Mouse (Mus musculus): Measurements from ENCODE around the gene BC052040. TPM values are rescaled to one million over a fixed set of nuclear protein-coding genes. Genes with fewer than 3 reads are reported as not detected.

The BC052040 gene
- polyA plus RNA-seq, 1 experiment, result 37.9 TPM

GRCm38 (mm10) chr2:115673054-115673660 is 91.6 kb downstream of the BC052040 start:
- H3K9me3 ChIP-seq (replicated peaks; ENCODE audit: control insufficient read depth, insufficient read depth, low read length, poor library complexity, severe bottlenecking), result no peaks in the 10 kb centered on the region
- H3K4me3 ChIP-seq (ENCODE audit: low read depth, low read length), result no peak overlapping the region
- no peaks in the 10 kb centered on the region for H3K4me1 ChIP-seq (ENCODE audit: control insufficient read depth, insufficient read depth, low read length)
- H3K27ac ChIP-seq (ENCODE audit: insufficient read depth, low read length), result no peak overlapping the region
- no peak overlapping the region for H3K9ac ChIP-seq (ENCODE audit: low read depth, poor library complexity, severe bottlenecking)
- no peak for TF ChIP-seq CTCF (IDR thresholded peaks at IDR 0.05; ENCODE audit: low read depth, low read length)
- TF ChIP-seq POLR2A (IDR thresholded peaks at IDR 0.05; ENCODE audit: insufficient read depth, low read length), result no peak
- no peak for TF ChIP-seq EP300 (IDR thresholded peaks at IDR 0.05; ENCODE audit: insufficient read depth, low read depth, low read length)
- peaks cover 3% of the 10 kb centered on the region for H3K36me3 ChIP-seq (ENCODE audit: control insufficient read depth, insufficient read depth, low read length, poor library complexity, severe bottlenecking)
- H3K27me3 ChIP-seq (ENCODE audit: control insufficient read depth, insufficient read depth, low read length, poor library complexity, severe bottlenecking), result no peaks in the 10 kb centered on the region

DNA sequence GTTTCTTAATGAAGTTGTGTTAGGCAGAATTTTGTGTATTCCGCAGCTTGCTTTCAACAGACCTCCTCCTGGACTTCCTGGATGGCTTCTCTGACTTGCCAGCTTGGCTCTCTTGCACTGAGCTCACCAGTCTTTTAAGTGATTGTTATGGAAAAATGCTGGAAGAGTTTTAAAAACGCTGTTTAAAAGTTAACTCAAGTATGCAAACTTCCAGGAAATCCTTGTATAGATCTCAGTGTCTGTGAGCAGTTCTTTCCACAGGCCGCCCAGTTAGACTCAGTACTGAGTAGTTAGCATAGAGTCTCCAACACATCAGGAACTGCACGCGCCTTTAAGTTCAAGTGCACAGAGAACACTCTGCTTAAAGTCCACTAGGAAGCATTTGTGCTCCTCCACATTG is 97.3 kb downstream of the BC052040 start:
- TF ChIP-seq CTCF (IDR thresholded peaks at IDR 0.05; ENCODE audit: low read depth, low read length) (no peak), EP300 (IDR thresholded peaks at IDR 0.05; ENCODE audit: insufficient read depth, low read depth, low read length) (no peak), POLR2A (IDR thresholded peaks at IDR 0.05; ENCODE audit: insufficient read depth, low read length) (no peak)
- Histone ChIP-seq H3K27ac (ENCODE audit: insufficient read depth, low read length) (0 out of 2 replicates have a peak overlapping the region, but pooled peaks have one; percentile 40), H3K4me3 (ENCODE audit: low read depth, low read length) (no peak overlapping the region), H3K36me3 (ENCODE audit: control insufficient read depth, insufficient read depth, low read length, poor library complexity, severe bottlenecking) (no peaks in the 10 kb centered on the region), H3K9me3 (replicated peaks; ENCODE audit: control insufficient read depth, insufficient read depth, low read length, poor library complexity, severe bottlenecking) (no peaks in the 10 kb centered on the region), H3K9ac (ENCODE audit: low read depth, poor library complexity, severe bottlenecking) (no peak overlapping the region), H3K27me3 (ENCODE audit: control insufficient read depth, insufficient read depth, low read length, poor library complexity, severe bottlenecking) (no peaks in the 10 kb centered on the region), H3K4me1 (ENCODE audit: control insufficient read depth, insufficient read depth, low read length) (peaks cover 3% of the 10 kb centered on the region)

DNA sequence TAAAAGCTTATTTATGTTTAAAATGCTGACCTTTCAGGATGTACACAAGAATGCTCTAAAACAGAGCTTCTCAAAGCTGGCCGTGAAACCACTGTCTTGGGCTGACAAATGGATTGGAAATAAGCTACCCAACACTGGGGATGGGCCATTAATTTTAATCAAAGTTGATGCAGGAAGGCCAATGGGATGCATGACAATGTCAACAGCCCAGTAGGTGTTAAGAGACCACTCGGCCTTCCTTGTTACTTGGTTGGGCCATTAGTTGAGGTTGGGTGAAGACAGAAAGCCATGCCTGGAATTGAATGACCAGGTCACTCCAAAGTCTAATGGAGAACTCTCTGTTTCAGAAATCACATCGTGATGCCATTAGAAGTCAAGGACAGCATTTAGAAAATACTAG is 103.7 kb downstream of the BC052040 start:
- Histone ChIP-seq H3K9ac (ENCODE audit: low read depth, poor library complexity, severe bottlenecking) (no peak overlapping the region), H3K27ac (ENCODE audit: insufficient read depth, low read length) (no peak overlapping the region), H3K9me3 (replicated peaks; ENCODE audit: control insufficient read depth, insufficient read depth, low read length, poor library complexity, severe bottlenecking) (no peaks in the 10 kb centered on the region), H3K4me3 (ENCODE audit: low read depth, low read length) (no peak overlapping the region), H3K4me1 (ENCODE audit: control insufficient read depth, insufficient read depth, low read length) (peaks cover 2% of the 10 kb centered on the region), H3K36me3 (ENCODE audit: control insufficient read depth, insufficient read depth, low read length, poor library complexity, severe bottlenecking) (peaks cover 2% of the 10 kb centered on the region; the same call in 1 of the 2 replicates), H3K27me3 (ENCODE audit: control insufficient read depth, insufficient read depth, low read length, poor library complexity, severe bottlenecking) (no peaks in the 10 kb centered on the region)
- no peak for TF ChIP-seq CTCF (IDR thresholded peaks at IDR 0.05; ENCODE audit: low read depth, low read length)
- no peak for TF ChIP-seq POLR2A (IDR thresholded peaks at IDR 0.05; ENCODE audit: insufficient read depth, low read length)
- TF ChIP-seq EP300 (IDR thresholded peaks at IDR 0.05; ENCODE audit: insufficient read depth, low read depth, low read length), result no peak

GRCm38 (mm10) chr2:115687612-115688011 is 106.1 kb downstream of the BC052040 start:
- peaks cover 2% of the 10 kb centered on the region for H3K4me1 ChIP-seq (ENCODE audit: control insufficient read depth, insufficient read depth, low read length)
- no peak for TF ChIP-seq EP300 (IDR thresholded peaks at IDR 0.05; ENCODE audit: insufficient read depth, low read depth, low read length)
- H3K9me3 ChIP-seq (replicated peaks; ENCODE audit: control insufficient read depth, insufficient read depth, low read length, poor library complexity, severe bottlenecking), result no peaks in the 10 kb centered on the region
- peaks cover 2% of the 10 kb centered on the region; the same call in 1 of the 2 replicates for H3K36me3 ChIP-seq (ENCODE audit: control insufficient read depth, insufficient read depth, low read length, poor library complexity, severe bottlenecking)
- H3K27me3 ChIP-seq (ENCODE audit: control insufficient read depth, insufficient read depth, low read length, poor library complexity, severe bottlenecking), result no peaks in the 10 kb centered on the region
- no peak overlapping the region for H3K9ac ChIP-seq (ENCODE audit: low read depth, poor library complexity, severe bottlenecking)
- no peak overlapping the region for H3K4me3 ChIP-seq (ENCODE audit: low read depth, low read length)
- no peak overlapping the region for H3K27ac ChIP-seq (ENCODE audit: insufficient read depth, low read length)

DNA sequence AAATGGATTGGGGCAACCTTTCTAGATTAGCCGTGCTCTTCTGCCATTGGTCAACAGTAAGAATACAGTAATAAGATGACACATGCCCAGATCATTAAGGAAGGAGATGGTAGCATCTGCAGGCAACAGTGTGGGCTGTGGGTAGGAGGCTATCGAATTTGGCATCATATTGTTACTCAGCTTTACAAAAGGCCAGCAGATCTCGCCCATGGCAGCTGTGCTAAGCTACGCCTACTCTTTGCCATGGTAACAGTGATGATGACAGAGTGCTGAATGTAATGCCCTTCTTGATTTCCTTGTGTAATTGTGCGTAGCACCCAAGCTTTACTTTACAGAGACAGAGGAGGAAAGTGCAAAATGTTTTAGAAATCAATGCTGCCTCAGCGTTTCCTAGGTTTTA is 106.8 kb downstream of the BC052040 start:
- Histone ChIP-seq H3K9me3 (replicated peaks; ENCODE audit: control insufficient read depth, insufficient read depth, low read length, poor library complexity, severe bottlenecking) (no peaks in the 10 kb centered on the region), H3K36me3 (ENCODE audit: control insufficient read depth, insufficient read depth, low read length, poor library complexity, severe bottlenecking) (peaks cover 2% of the 10 kb centered on the region; the same call in 1 of the 2 replicates), H3K9ac (ENCODE audit: low read depth, poor library complexity, severe bottlenecking) (no peak overlapping the region), H3K27ac (ENCODE audit: insufficient read depth, low read length) (no peak overlapping the region), H3K4me3 (ENCODE audit: low read depth, low read length) (no peak overlapping the region), H3K4me1 (ENCODE audit: control insufficient read depth, insufficient read depth, low read length) (peaks cover 2% of the 10 kb centered on the region), H3K27me3 (ENCODE audit: control insufficient read depth, insufficient read depth, low read length, poor library complexity, severe bottlenecking) (no peaks in the 10 kb centered on the region)
- TF ChIP-seq POLR2A (IDR thresholded peaks at IDR 0.05; ENCODE audit: insufficient read depth, low read length), result no peak
- no peak for TF ChIP-seq EP300 (IDR thresholded peaks at IDR 0.05; ENCODE audit: insufficient read depth, low read depth, low read length)
- no peak for TF ChIP-seq CTCF (IDR thresholded peaks at IDR 0.05; ENCODE audit: low read depth, low read length)

DNA sequence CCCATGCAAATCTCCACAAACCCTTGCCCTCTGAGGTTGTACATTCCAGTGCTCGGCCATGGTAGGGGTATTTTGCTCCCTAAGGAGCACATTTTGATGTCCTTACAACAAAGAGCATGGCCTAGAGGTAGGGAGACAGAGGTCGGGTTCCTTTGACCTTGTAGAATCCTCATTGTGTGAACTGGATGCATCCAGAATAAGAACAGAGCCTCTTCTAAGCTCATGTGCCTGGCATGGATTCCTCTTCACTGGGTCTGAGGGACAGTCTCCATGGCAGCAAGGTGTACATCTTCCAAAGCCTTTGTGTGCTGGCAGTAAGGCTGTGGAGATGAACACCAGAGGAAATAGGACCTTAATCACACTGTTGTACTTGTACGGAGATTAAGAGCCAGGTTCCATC is 112.3 kb downstream of the BC052040 start:
- Histone ChIP-seq H3K4me1 (ENCODE audit: control insufficient read depth, insufficient read depth, low read length) (no peaks in the 10 kb centered on the region), H3K9me3 (replicated peaks; ENCODE audit: control insufficient read depth, insufficient read depth, low read length, poor library complexity, severe bottlenecking) (no peaks in the 10 kb centered on the region), H3K9ac (ENCODE audit: low read depth, poor library complexity, severe bottlenecking) (no peak overlapping the region), H3K36me3 (ENCODE audit: control insufficient read depth, insufficient read depth, low read length, poor library complexity, severe bottlenecking) (no peaks in the 10 kb centered on the region; the same call in none of the 2 replicates), H3K4me3 (ENCODE audit: low read depth, low read length) (no peak overlapping the region), H3K27me3 (ENCODE audit: control insufficient read depth, insufficient read depth, low read length, poor library complexity, severe bottlenecking) (no peaks in the 10 kb centered on the region), H3K27ac (ENCODE audit: insufficient read depth, low read length) (no peak overlapping the region)
- TF ChIP-seq EP300 (IDR thresholded peaks at IDR 0.05; ENCODE audit: insufficient read depth, low read depth, low read length) (no peak), POLR2A (IDR thresholded peaks at IDR 0.05; ENCODE audit: insufficient read depth, low read length) (no peak), CTCF (IDR thresholded peaks at IDR 0.05; ENCODE audit: low read depth, low read length) (no peak)

Data from ES-Bruce4 (cell line).